Mouse (Mus musculus): ENCODE results near the gene Zbtb42. TPM values are rescaled to one million over a fixed set of nuclear protein-coding genes. Genes with fewer than 3 reads are reported as not detected.

Gene Zbtb42
- 0.52 and 0.72 TPM in 2 replicates for polyA plus RNA-seq (2012; ENCODE audit: insufficient read depth, low replicate concordance)

DNA sequence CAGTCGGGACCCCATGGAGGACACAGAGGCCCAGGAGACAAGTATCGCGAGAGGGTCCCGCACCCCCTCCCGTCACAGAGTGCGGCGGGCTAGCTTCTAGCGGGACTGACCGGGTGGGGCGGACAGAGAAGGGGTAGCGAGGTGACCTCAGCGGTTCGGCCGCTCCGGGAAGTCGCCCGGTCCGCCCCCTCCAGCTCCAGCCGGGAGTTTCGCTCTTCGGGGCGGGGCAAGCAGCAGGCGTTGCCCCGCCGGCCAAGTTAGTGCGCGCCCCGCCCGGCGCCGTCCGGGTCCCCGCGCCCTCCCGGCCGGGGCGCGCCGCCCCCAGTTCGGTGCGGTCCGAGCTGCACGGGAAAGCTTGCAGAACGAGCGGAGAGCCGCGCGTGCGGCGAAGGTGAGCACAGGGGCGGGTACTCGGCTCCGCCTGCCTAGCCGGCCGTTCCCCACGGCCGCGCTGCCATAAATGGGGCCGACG, at the start of gene Zbtb42:
Gene Zbtb42 (plus strand): TSS at position 274 of the 472 bp plus-strand sequence.
- H3K4me1 ChIP-seq, result peaks cover 71% of the 10 kb centered on the region
- peaks cover 71% of the 10 kb centered on the region for H3K27me3 ChIP-seq (replicated peaks)
- TF ChIP-seq FLI1 (IDR thresholded peaks at IDR 0.05; ENCODE audit: low read length) (no peak), GATA1 (IDR thresholded peaks at IDR 0.05; ENCODE audit: borderline replicate concordance, low read length) (no peak)
- H3K4me3 ChIP-seq (replicated peaks), result peak within 1 kb of the TSS; percentile 96
- H3K36me3 ChIP-seq (replicated peaks; ENCODE audit: low read length), result no peaks in the 10 kb centered on the region
- H3K9me3 ChIP-seq, result no peaks in the 10 kb centered on the region

- Histone ChIP-seq H3K4me3 (replicated peaks) (peak overlapping the region; percentile 86), H3K36me3 (replicated peaks; ENCODE audit: low read length) (peaks cover 3% of the 10 kb centered on the region), H3K27me3 (replicated peaks) (peaks cover 28% of the 10 kb centered on the region), H3K9me3 (no peaks in the 10 kb centered on the region), H3K4me1 (peaks cover 89% of the 10 kb centered on the region)
- TF ChIP-seq GATA1 (IDR thresholded peaks at IDR 0.05; ENCODE audit: borderline replicate concordance, low read length), result no peak
- no peak for TF ChIP-seq FLI1 (IDR thresholded peaks at IDR 0.05; ENCODE audit: low read length)
Observed at GRCm38 (mm10) chr12:112628928-112629721, 49.5 kb upstream of the Zbtb42 start.

DNA sequence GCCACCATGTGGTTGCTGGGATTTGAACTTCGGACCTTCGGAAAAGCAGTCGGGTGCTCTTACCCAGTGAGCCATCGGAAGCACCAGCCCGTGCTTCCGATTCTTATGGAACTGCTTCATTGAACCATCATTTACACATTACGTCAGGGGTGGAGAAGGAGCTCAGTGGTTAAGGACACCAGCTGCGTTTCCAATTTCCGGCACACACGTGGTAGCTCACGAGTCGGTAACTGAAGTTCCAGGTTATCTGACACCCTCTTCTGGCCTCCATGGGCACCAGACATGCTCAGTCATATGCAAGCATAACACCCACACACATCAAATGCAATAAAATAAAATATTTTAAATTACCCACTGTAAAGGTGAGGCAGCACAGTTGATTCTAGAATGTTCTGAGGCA, 48.6 kb upstream of the Zbtb42 start:
- Histone ChIP-seq H3K9me3 (no peaks in the 10 kb centered on the region), H3K4me1 (peaks cover 80% of the 10 kb centered on the region), H3K36me3 (replicated peaks; ENCODE audit: low read length) (peaks cover 8% of the 10 kb centered on the region), H3K27me3 (replicated peaks) (peaks cover 26% of the 10 kb centered on the region), H3K4me3 (replicated peaks) (no peak overlapping the region)
- no peak for TF ChIP-seq FLI1 (IDR thresholded peaks at IDR 0.05; ENCODE audit: low read length)
- TF ChIP-seq GATA1 (IDR thresholded peaks at IDR 0.05; ENCODE audit: borderline replicate concordance, low read length), result no peak

DNA sequence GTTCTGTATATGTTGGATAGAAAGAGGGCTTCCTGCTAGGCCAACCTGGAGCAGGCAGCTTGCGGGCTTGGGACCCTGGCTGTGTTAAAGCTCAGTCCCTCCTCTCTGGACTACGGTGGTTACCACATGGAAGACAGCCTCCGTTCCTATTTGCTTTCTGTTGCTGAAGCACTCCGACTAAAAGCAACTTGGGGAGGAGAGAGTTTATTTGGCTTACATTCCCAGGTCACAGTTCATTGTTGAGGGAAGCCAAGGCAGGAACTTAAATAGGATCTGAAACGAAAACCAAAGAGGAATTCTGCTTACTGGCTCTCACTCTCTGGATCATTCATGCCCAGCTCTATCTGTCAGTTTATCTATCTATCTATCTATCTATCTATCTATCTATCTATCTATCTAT, 47.8 kb upstream of the Zbtb42 start:
- Histone ChIP-seq H3K9me3 (no peaks in the 10 kb centered on the region), H3K27me3 (replicated peaks) (peaks cover 26% of the 10 kb centered on the region), H3K4me3 (replicated peaks) (no peak overlapping the region), H3K36me3 (replicated peaks; ENCODE audit: low read length) (peaks cover 9% of the 10 kb centered on the region), H3K4me1 (peaks cover 73% of the 10 kb centered on the region)
- TF ChIP-seq FLI1 (IDR thresholded peaks at IDR 0.05; ENCODE audit: low read length) (no peak), GATA1 (IDR thresholded peaks at IDR 0.05; ENCODE audit: borderline replicate concordance, low read length) (no peak)

DNA sequence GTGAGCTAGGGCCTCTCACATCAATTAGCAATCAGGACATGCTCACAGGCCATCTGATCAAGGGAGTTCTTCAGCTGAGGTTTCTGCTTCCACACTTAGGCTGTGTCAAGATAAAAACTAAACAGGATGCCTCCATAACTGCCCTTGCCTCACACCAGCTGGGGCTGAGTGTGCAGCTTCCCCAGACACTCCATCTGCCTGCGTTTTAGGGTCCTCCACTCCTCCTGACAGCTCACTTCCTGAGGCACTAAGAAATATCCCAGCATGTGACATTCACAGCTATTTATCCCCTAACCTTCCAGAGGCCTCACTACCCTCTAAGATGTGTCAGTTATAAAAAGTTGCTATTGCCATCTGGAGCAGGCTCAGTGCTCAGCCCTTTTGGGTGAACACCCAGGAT, 47.2 kb upstream of the Zbtb42 start:
- Histone ChIP-seq H3K4me1 (peaks cover 72% of the 10 kb centered on the region), H3K4me3 (replicated peaks) (peak overlapping the region; percentile 23), H3K9me3 (no peaks in the 10 kb centered on the region), H3K27me3 (replicated peaks) (peaks cover 31% of the 10 kb centered on the region), H3K36me3 (replicated peaks; ENCODE audit: low read length) (peaks cover 14% of the 10 kb centered on the region)
- TF ChIP-seq FLI1 (IDR thresholded peaks at IDR 0.05; ENCODE audit: low read length), result no peak
- no peak for TF ChIP-seq GATA1 (IDR thresholded peaks at IDR 0.05; ENCODE audit: borderline replicate concordance, low read length)

DNA sequence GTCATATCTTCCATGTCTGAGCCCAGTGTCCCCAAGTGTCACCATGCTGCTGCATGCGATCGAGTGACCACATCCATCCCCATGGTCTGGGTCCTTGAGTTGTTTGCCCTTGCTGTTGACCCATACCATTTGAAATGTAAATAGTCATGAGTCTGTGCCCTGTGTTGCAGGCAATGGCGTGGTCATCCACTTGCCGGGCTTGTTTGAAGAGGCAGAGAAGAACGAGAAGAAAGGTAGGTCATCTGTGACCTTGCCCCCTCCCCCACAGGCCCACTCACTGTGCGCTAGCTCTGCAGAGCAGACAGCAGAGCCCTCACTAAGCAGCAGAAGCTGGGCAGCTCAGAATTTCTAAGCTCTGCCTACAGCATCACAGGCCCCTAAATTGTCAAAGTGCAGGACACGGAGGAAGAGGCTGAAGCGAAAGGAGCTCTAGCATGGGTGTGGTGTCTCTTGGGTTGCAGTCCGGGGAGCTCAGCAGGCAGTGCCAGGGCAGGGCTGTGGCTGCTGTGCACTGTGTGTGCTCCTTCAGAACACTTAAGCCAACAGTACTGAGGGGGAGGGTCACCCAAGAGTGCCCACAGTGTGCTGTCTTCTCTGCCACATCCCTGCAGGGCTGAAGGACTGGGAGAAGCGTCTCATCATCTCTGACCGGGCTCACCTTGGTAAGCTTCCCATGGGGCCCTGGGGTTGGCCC, 46.4 kb upstream of the Zbtb42 start:
- TF ChIP-seq GATA1 (IDR thresholded peaks at IDR 0.05; ENCODE audit: borderline replicate concordance, low read length), result no peak
- no peak for TF ChIP-seq FLI1 (IDR thresholded peaks at IDR 0.05; ENCODE audit: low read length)
- peak overlapping the region; percentile 65 for H3K4me3 ChIP-seq (replicated peaks)
- H3K4me1 ChIP-seq, result peaks cover 65% of the 10 kb centered on the region
- H3K9me3 ChIP-seq, result no peaks in the 10 kb centered on the region
- peaks cover 39% of the 10 kb centered on the region for H3K27me3 ChIP-seq (replicated peaks)
- peaks cover 20% of the 10 kb centered on the region for H3K36me3 ChIP-seq (replicated peaks; ENCODE audit: low read length)

DNA sequence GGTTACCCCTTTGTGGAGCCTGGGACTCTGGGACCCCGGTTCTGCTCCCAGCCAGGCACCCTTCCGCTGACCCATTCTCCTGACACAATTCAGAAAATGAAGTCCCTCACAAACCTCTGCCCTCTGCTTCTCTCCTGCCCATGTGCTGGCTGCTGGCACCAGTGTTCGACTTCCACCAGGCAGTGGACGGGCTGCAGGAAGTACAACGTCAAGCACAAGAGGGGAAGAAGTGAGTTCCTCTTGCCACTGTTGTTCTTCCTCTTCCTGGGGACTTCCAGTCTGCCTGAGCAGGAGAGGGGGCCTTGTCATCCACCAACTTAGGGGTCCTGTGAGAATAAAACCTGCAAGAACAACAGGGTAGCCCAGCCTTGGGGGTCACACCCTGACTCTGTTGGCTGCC, 45.7 kb upstream of the Zbtb42 start:
- Histone ChIP-seq H3K4me1 (peaks cover 59% of the 10 kb centered on the region), H3K4me3 (replicated peaks) (no peak overlapping the region), H3K36me3 (replicated peaks; ENCODE audit: low read length) (peaks cover 21% of the 10 kb centered on the region), H3K9me3 (no peaks in the 10 kb centered on the region), H3K27me3 (replicated peaks) (peaks cover 41% of the 10 kb centered on the region)
- no peak for TF ChIP-seq FLI1 (IDR thresholded peaks at IDR 0.05; ENCODE audit: low read length)
- TF ChIP-seq GATA1 (IDR thresholded peaks at IDR 0.05; ENCODE audit: borderline replicate concordance, low read length), result no peak

DNA sequence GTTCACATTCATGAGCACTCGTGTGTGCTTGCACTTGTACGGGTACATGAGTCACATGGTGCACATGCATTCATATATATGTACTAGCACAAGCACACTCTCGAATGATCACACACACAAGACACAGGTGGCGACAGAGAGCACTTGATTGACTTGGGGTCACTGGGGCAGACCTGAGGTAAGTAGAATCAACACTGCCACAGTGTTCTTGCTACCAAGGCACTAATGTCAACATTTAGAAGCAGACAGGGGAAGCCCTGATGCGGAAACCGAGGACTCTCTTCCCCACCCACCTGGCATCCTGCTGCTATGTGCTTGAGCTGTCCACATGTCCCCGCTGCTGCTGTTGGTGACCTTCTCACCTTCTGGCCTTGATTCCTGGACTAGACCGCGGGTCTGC, 44.9 kb upstream of the Zbtb42 start:
- Histone ChIP-seq H3K9me3 (no peaks in the 10 kb centered on the region), H3K4me3 (replicated peaks) (peak overlapping the region; percentile 34)

GRCm38 (mm10) chr12:112639526-112639925, 39.1 kb upstream of the Zbtb42 start:
- peaks cover 25% of the 10 kb centered on the region for H3K27me3 ChIP-seq (replicated peaks)
- H3K4me1 ChIP-seq, result peaks cover 17% of the 10 kb centered on the region
- no peak for TF ChIP-seq GATA1 (IDR thresholded peaks at IDR 0.05; ENCODE audit: borderline replicate concordance, low read length)
- TF ChIP-seq FLI1 (IDR thresholded peaks at IDR 0.05; ENCODE audit: low read length), result no peak
- no peak overlapping the region for H3K4me3 ChIP-seq (replicated peaks)
- H3K36me3 ChIP-seq (replicated peaks; ENCODE audit: low read length), result peaks cover 40% of the 10 kb centered on the region
- H3K9me3 ChIP-seq, result no peaks in the 10 kb centered on the region

More for the DNA sequence above, 44.9 kb upstream of the Zbtb42 start:
- H3K36me3 ChIP-seq (replicated peaks; ENCODE audit: low read length), result peaks cover 22% of the 10 kb centered on the region
- H3K4me1 ChIP-seq, result peaks cover 51% of the 10 kb centered on the region
- H3K27me3 ChIP-seq (replicated peaks), result peaks cover 45% of the 10 kb centered on the region
- no peak for TF ChIP-seq FLI1 (IDR thresholded peaks at IDR 0.05; ENCODE audit: low read length)
- TF ChIP-seq GATA1 (IDR thresholded peaks at IDR 0.05; ENCODE audit: borderline replicate concordance, low read length), result no peak

DNA sequence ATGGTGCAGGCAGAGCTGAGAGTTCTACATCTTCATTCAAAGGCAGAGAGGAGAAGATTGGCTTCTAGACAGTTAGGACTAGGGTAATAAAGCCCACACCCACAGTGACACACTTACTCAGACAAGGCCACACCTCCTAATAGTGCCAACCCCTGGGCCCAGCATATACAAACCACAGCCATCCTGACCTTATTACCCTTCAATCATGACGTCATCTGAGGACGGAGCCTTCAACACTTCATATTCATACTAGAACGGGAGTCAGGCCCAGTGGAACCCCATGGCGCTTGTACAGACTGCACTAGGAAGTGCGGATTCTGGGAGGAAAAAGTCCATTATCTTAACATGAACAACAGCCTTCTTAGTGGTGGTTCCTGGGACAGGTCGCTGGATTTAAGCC, 35.5 kb upstream of the Zbtb42 start:
- no peak for TF ChIP-seq FLI1 (IDR thresholded peaks at IDR 0.05; ENCODE audit: low read length)
- TF ChIP-seq GATA1 (IDR thresholded peaks at IDR 0.05; ENCODE audit: borderline replicate concordance, low read length), result no peak
- Histone ChIP-seq H3K4me3 (replicated peaks) (no peak overlapping the region), H3K27me3 (replicated peaks) (peaks cover 3% of the 10 kb centered on the region), H3K36me3 (replicated peaks; ENCODE audit: low read length) (peaks cover 38% of the 10 kb centered on the region), H3K9me3 (no peaks in the 10 kb centered on the region), H3K4me1 (peaks cover 43% of the 10 kb centered on the region)

All from megakaryocyte, embryonic 14.5 days (primary cell).